Mouse (Mus musculus): ENCODE measurements around the gene 2900092C05Rik. TPM values are rescaled to one million over a fixed set of nuclear protein-coding genes. Genes with fewer than 3 reads are reported as not detected.
A peak's percentile ranks its signal among the peaks of the same experiment; 100 is the strongest.

The 2900092C05Rik gene
- total RNA-seq (2014; fragmentation: Nextera tagmentation) (not detected in 2 replicates), total RNA-seq (2017) (not detected in 2 replicates), polyA plus RNA-seq (2012) (not detected in 2 replicates)

- ATAC-seq (ENCODE audit: extremely low read depth, insufficient number of reproducible peaks, low FRiP score, poor library complexity, severe bottlenecking) (no peak), DNase-seq (ENCODE audit: low spot score) (no peak)
- Histone ChIP-seq H3K9me3 (replicated peaks) (no peaks in the 10 kb centered on the region), H3K27me3 (ENCODE audit: insufficient read depth, low read length) (no peaks in the 10 kb centered on the region), H3K4me3 (ENCODE audit: low read depth, low read length) (no peak within 1 kb of the TSS), H3K36me3 (replicated peaks) (no peaks in the 10 kb centered on the region), H3K4me1 (ENCODE audit: insufficient read depth, low read depth, low read length) (no peaks in the 10 kb centered on the region)
- TF ChIP-seq CTCF (IDR thresholded peaks at IDR 0.05; ENCODE audit: low read depth, low read length) = no peak
- TF ChIP-seq GATA1 (IDR thresholded peaks at IDR 0.05; ENCODE audit: borderline replicate concordance, low read length) = no peak
- TF ChIP-seq GATA2 (IDR thresholded peaks at IDR 0.05; ENCODE audit: borderline replicate concordance, low read depth, low read length) = no peak
- TF ChIP-seq TAL1 (conservative IDR thresholded peaks at IDR 0.05; ENCODE audit: low read depth, low read length) = no peak
- TF ChIP-seq POLR2AphosphoS5 (IDR thresholded peaks at IDR 0.05; ENCODE audit: insufficient replicate concordance, low read depth, low read length) = no peak
Observed at GRCm38 (mm10) chr7:12512217-12512616, at the start of gene 2900092C05Rik. Gene 2900092C05Rik (plus strand): TSS chr7:12512517.

DNA sequence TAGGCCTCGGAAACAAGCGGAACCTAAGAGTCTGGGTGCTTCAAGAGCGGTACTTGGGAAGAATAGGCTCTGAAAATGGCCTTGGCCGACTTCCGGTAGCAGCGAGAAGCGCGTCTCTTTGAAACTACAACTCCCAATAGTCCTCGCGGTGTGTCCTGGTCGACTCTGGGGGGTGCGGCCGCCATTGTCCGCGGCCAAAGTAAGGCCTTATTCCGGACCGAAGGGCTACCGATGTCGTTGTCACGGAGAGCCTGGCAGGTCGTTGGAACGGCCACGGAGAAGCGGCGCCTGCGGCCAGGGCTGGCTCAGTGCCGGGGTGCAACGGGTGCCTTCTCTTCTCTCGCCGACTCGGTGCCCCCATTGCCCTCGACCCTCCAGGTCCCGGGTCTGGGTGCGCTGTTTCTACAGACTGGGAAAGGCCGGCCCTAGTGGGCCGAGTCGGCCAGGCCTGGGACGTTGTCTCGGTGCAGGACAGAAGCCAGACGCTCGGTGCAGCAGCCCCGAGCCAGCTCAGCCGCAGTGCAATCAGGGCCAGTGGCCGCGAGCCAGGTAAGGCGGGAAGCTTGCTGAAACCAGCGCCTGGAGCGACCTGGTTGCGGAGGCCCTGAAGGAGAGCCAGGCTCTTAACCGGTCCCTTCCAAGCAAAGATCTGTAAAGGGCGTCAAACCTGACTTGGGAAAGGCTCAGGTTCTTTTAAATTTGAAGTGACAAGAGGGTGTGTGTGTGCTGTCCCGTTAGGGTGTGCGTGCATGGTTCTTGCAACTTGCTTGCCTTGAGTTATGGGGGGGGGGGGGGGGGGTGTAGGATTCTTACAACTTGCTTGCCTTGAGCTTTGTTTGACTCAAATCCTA, 33.9 kb upstream of the 2900092C05Rik start, which contains the start of gene Zfp606:
Gene Zfp606 (plus strand): TSS at position 136 of the 851 bp plus-strand sequence.
- H3K4me3 ChIP-seq (ENCODE audit: low read depth, low read length) = peak within 1 kb of the TSS; percentile 97

GRCm38 (mm10) chr7:12479009-12479346, 33.3 kb upstream of the 2900092C05Rik start:
- no peak for ATAC-seq (ENCODE audit: extremely low read depth, insufficient number of reproducible peaks, low FRiP score, poor library complexity, severe bottlenecking)
- no peak for DNase-seq (ENCODE audit: low spot score)
- no peaks in the 10 kb centered on the region for H3K27me3 ChIP-seq (ENCODE audit: insufficient read depth, low read length)

More for the DNA sequence above, 33.9 kb upstream of the 2900092C05Rik start, which contains the start of gene Zfp606:
- Histone ChIP-seq H3K27me3 (ENCODE audit: insufficient read depth, low read length) (no peaks in the 10 kb centered on the region), H3K9me3 (replicated peaks) (no peaks in the 10 kb centered on the region), H3K36me3 (replicated peaks) (peaks cover 25% of the 10 kb centered on the region), H3K4me1 (ENCODE audit: insufficient read depth, low read depth, low read length) (peaks cover 3% of the 10 kb centered on the region; the same call in 1 of the 2 replicates)
- no peak for TF ChIP-seq TAL1 (conservative IDR thresholded peaks at IDR 0.05; ENCODE audit: low read depth, low read length)
- TF ChIP-seq CTCF (IDR thresholded peaks at IDR 0.05; ENCODE audit: low read depth, low read length) = no peak
- no peak for TF ChIP-seq GATA1 (IDR thresholded peaks at IDR 0.05; ENCODE audit: borderline replicate concordance, low read length)
- no peak for TF ChIP-seq GATA2 (IDR thresholded peaks at IDR 0.05; ENCODE audit: borderline replicate concordance, low read depth, low read length)
- ATAC-seq (ENCODE audit: extremely low read depth, insufficient number of reproducible peaks, low FRiP score, poor library complexity, severe bottlenecking) (peak; percentile 100), DNase-seq (ENCODE audit: low spot score) (peak; percentile 78)

GRCm38 (mm10) chr7:12479525-12479924, 32.8 kb upstream of the 2900092C05Rik start:
- H3K9me3 ChIP-seq (replicated peaks) = no peaks in the 10 kb centered on the region
- H3K27me3 ChIP-seq (ENCODE audit: insufficient read depth, low read length) = no peaks in the 10 kb centered on the region
- TF ChIP-seq POLR2AphosphoS5 (IDR thresholded peaks at IDR 0.05; ENCODE audit: insufficient replicate concordance, low read depth, low read length) = no peak
- no peak for TF ChIP-seq GATA2 (IDR thresholded peaks at IDR 0.05; ENCODE audit: borderline replicate concordance, low read depth, low read length)
- TF ChIP-seq TAL1 (conservative IDR thresholded peaks at IDR 0.05; ENCODE audit: low read depth, low read length) = no peak
- no peak for TF ChIP-seq CTCF (IDR thresholded peaks at IDR 0.05; ENCODE audit: low read depth, low read length)
- peak overlapping the region; percentile 97; the same call in 1 of the 2 replicates for H3K4me3 ChIP-seq (ENCODE audit: low read depth, low read length)
- ATAC-seq (ENCODE audit: extremely low read depth, insufficient number of reproducible peaks, low FRiP score, poor library complexity, severe bottlenecking) (no peak), DNase-seq (ENCODE audit: low spot score) (no peak)
- peaks cover 37% of the 10 kb centered on the region for H3K36me3 ChIP-seq (replicated peaks)
- H3K4me1 ChIP-seq (ENCODE audit: insufficient read depth, low read depth, low read length) = peaks cover 3% of the 10 kb centered on the region; the same call in 1 of the 2 replicates

More at GRCm38 (mm10) chr7:12479009-12479346, 33.3 kb upstream of the 2900092C05Rik start:
- peaks cover 31% of the 10 kb centered on the region for H3K36me3 ChIP-seq (replicated peaks)
- H3K4me3 ChIP-seq (ENCODE audit: low read depth, low read length) = peak overlapping the region; percentile 97
- H3K4me1 ChIP-seq (ENCODE audit: insufficient read depth, low read depth, low read length) = peaks cover 3% of the 10 kb centered on the region; the same call in 1 of the 2 replicates
- TF ChIP-seq CTCF (IDR thresholded peaks at IDR 0.05; ENCODE audit: low read depth, low read length) = no peak
- TF ChIP-seq TAL1 (conservative IDR thresholded peaks at IDR 0.05; ENCODE audit: low read depth, low read length) = no peak
- TF ChIP-seq POLR2AphosphoS5 (IDR thresholded peaks at IDR 0.05; ENCODE audit: insufficient replicate concordance, low read depth, low read length) = no peak
- TF ChIP-seq GATA1 (IDR thresholded peaks at IDR 0.05; ENCODE audit: borderline replicate concordance, low read length) = no peak
- TF ChIP-seq GATA2 (IDR thresholded peaks at IDR 0.05; ENCODE audit: borderline replicate concordance, low read depth, low read length) = no peak
- H3K9me3 ChIP-seq (replicated peaks) = no peaks in the 10 kb centered on the region

GRCm38 (mm10) chr7:12483771-12484170, 28.5 kb upstream of the 2900092C05Rik start:
- Histone ChIP-seq H3K9me3 (replicated peaks) (no peaks in the 10 kb centered on the region), H3K36me3 (replicated peaks) (peaks cover 65% of the 10 kb centered on the region), H3K4me3 (ENCODE audit: low read depth, low read length) (no peak overlapping the region), H3K4me1 (ENCODE audit: insufficient read depth, low read depth, low read length) (no peaks in the 10 kb centered on the region; the same call in 1 of the 2 replicates), H3K27me3 (ENCODE audit: insufficient read depth, low read length) (no peaks in the 10 kb centered on the region)
- no peak for DNase-seq (ENCODE audit: low spot score)
- TF ChIP-seq TAL1 (conservative IDR thresholded peaks at IDR 0.05; ENCODE audit: low read depth, low read length) (no peak), POLR2AphosphoS5 (IDR thresholded peaks at IDR 0.05; ENCODE audit: insufficient replicate concordance, low read depth, low read length) (no peak), GATA2 (IDR thresholded peaks at IDR 0.05; ENCODE audit: borderline replicate concordance, low read depth, low read length) (no peak), GATA1 (IDR thresholded peaks at IDR 0.05; ENCODE audit: borderline replicate concordance, low read length) (no peak), CTCF (IDR thresholded peaks at IDR 0.05; ENCODE audit: low read depth, low read length) (no peak)
- ATAC-seq (ENCODE audit: extremely low read depth, insufficient number of reproducible peaks, low FRiP score, poor library complexity, severe bottlenecking) = no peak

DNA sequence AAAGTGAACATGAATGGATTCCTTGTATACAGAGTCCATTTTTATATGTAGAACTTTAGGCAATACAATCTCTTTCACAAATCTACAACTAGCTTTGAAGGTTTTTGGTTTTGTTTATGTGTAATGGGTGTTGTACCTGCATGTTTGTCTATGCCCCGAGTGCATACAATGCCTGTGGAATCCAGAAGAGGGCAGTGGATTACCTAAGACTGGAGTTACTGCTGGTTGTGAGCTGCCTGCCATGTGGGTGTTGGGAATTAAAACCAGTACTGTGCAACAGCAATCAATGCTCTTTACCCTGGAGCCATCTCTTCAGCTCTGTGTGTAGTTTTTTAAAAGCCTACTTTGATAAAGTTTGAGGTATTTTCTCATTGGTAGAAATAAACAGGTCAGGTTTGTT, 26.4 kb upstream of the 2900092C05Rik start:
- DNase-seq (ENCODE audit: low spot score) = no peak
- ATAC-seq (ENCODE audit: extremely low read depth, insufficient number of reproducible peaks, low FRiP score, poor library complexity, severe bottlenecking) = 0 out of 2 replicates have a peak, but pooled peaks have one; percentile 12
- Histone ChIP-seq H3K4me1 (ENCODE audit: insufficient read depth, low read depth, low read length) (no peaks in the 10 kb centered on the region), H3K9me3 (replicated peaks) (peaks cover 2% of the 10 kb centered on the region), H3K27me3 (ENCODE audit: insufficient read depth, low read length) (no peaks in the 10 kb centered on the region), H3K4me3 (ENCODE audit: low read depth, low read length) (no peak overlapping the region), H3K36me3 (replicated peaks) (peaks cover 75% of the 10 kb centered on the region)
- TF ChIP-seq GATA2 (IDR thresholded peaks at IDR 0.05; ENCODE audit: borderline replicate concordance, low read depth, low read length) = no peak
- no peak for TF ChIP-seq POLR2AphosphoS5 (IDR thresholded peaks at IDR 0.05; ENCODE audit: insufficient replicate concordance, low read depth, low read length)
- TF ChIP-seq TAL1 (conservative IDR thresholded peaks at IDR 0.05; ENCODE audit: low read depth, low read length) = no peak
- TF ChIP-seq CTCF (IDR thresholded peaks at IDR 0.05; ENCODE audit: low read depth, low read length) = no peak
- TF ChIP-seq GATA1 (IDR thresholded peaks at IDR 0.05; ENCODE audit: borderline replicate concordance, low read length) = no peak

Data from G1E (cell line).